Mouse (Mus musculus): ENCODE data around the gene Mb. TPM values are rescaled to one million over a fixed set of nuclear protein-coding genes. Genes with fewer than 3 reads are reported as not detected.

Mb gene
- polyA plus RNA-seq, 1 experiment from 2014 or later: 13.6 TPM

DNA sequence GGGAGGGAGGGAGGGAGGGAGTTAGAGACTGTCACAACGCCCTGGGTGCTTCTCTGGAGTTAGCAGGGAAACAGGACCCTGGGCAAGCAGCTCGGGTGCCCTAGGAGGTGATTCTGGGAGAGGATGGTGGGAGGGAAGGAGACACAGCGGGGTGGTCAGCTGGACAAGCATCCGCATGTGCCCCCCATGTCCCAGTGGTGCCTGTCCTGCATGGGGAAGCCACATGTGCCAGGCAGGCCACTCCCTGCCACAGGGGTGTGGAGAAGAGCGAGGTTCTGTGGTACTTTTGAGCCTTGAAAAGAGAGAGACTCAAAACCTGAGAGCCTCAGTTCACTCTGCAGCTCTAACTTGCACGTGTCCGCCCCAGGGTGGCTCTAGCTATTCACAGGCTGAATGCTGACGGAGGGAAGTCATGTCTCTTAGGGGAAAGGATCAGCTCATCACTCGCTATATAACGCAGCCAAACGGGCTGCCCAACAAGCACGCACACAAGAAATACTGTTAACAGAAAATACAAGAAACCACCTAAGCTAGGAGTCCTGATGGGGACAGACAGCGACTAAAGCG, 28.9 kb upstream of the Mb start:
- Histone ChIP-seq H3K9me3 (no peaks in the 10 kb centered on the region), H3K36me3 (peaks cover 92% of the 10 kb centered on the region), H3K27me3 (no peaks in the 10 kb centered on the region), H3K9ac (no peak overlapping the region), H3K4me1 (peaks cover 5% of the 10 kb centered on the region; the same call in 1 of the 2 replicates), H3K27ac (no peak overlapping the region), H3K4me3 (no peak overlapping the region), H3K4me2 (replicated peaks) (no peak overlapping the region)
- 80% methylated on average over 14 of the region's 14 CpGs for WGBS
- no peak for ATAC-seq (ENCODE audit: low FRiP score, low read depth)

DNA sequence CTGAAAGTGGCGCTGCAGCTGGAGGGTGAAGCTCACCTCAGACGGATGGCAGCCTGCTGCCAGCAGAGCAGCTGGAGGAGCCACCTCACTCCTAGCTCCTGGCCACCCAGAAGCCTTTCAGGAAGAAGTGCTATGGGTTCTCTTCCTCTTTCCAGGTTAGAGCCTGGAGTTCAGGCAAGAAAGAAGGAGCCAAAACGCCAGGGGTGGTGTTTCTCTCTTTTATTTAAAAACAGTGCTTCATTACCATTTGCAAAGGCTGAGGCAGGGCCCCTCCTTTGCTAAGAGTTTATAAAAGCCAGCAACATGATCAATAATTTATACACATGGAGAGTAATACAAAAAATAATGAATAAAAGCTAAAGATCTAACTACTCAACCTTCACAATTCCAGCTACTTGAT, 28.3 kb upstream of the Mb start:
- Histone ChIP-seq H3K4me1 (peaks cover 5% of the 10 kb centered on the region; the same call in 1 of the 2 replicates), H3K9me3 (no peaks in the 10 kb centered on the region), H3K4me2 (replicated peaks) (no peak overlapping the region), H3K27ac (no peak overlapping the region), H3K36me3 (peaks cover 87% of the 10 kb centered on the region), H3K27me3 (no peaks in the 10 kb centered on the region), H3K9ac (no peak overlapping the region), H3K4me3 (no peak overlapping the region)
- 80% methylated on average over 3 of the region's 3 CpGs for WGBS
- ATAC-seq (ENCODE audit: low FRiP score, low read depth): no peak

DNA sequence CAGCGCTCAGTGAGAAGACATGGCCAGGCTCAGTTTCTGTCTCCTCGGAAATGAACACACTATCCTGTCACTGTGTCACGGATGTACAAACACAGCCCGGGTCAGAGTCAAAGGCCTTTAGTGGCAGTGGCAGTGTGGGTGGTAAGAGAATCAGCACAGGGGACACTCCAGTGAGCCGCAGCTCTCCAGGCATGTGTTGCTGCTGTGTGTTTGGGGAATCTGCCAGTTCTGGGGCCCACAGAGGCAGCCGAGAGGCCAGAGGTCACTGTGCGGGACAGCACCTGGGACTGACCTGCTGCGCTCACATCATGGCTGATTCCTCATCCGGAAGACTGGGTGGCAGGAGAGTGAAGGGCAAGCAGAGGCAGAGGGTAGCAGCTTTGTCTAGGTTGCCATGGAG, 27.4 kb upstream of the Mb start:
- Histone ChIP-seq H3K4me2 (replicated peaks) (no peak overlapping the region), H3K4me1 (peaks cover 5% of the 10 kb centered on the region; the same call in 1 of the 2 replicates), H3K9ac (no peak overlapping the region), H3K4me3 (no peak overlapping the region), H3K27ac (no peak overlapping the region), H3K27me3 (no peaks in the 10 kb centered on the region), H3K9me3 (no peaks in the 10 kb centered on the region), H3K36me3 (peaks cover 81% of the 10 kb centered on the region)
- no peak for ATAC-seq (ENCODE audit: low FRiP score, low read depth)
- 95% methylated on average over 9 of the region's 9 CpGs for WGBS

DNA sequence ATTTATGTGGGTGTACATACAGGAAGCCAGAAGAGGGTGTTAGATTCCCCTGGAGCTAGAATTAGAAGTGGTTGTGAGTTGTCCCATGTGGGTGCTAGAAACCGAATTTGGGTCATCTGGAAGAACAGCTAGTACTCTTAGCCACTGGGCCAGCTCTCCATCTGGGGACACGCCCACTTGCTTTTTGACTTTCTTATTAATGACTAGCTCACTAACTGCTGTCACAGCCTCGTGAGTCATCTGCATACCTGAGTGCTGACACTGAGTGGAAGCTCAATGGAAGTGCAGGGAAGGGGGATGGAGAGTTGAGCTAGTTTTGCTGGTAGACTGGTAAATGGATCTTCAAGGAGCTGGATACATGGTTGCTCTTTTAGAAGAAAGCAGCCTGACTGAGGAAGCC, 26.1 kb upstream of the Mb start:
- H3K36me3 ChIP-seq: peaks cover 67% of the 10 kb centered on the region
- no peaks in the 10 kb centered on the region for H3K27me3 ChIP-seq
- H3K9ac ChIP-seq: no peak overlapping the region
- H3K27ac ChIP-seq: no peak overlapping the region
- H3K4me2 ChIP-seq (replicated peaks): no peak overlapping the region
- no peak overlapping the region for H3K4me3 ChIP-seq
- whole genome bisulfite sequencing: 83% methylated on average over 3 of the region's 3 CpGs
- ATAC-seq (ENCODE audit: low FRiP score, low read depth): no peak
- peaks cover 15% of the 10 kb centered on the region for H3K4me1 ChIP-seq
- H3K9me3 ChIP-seq: no peaks in the 10 kb centered on the region

DNA sequence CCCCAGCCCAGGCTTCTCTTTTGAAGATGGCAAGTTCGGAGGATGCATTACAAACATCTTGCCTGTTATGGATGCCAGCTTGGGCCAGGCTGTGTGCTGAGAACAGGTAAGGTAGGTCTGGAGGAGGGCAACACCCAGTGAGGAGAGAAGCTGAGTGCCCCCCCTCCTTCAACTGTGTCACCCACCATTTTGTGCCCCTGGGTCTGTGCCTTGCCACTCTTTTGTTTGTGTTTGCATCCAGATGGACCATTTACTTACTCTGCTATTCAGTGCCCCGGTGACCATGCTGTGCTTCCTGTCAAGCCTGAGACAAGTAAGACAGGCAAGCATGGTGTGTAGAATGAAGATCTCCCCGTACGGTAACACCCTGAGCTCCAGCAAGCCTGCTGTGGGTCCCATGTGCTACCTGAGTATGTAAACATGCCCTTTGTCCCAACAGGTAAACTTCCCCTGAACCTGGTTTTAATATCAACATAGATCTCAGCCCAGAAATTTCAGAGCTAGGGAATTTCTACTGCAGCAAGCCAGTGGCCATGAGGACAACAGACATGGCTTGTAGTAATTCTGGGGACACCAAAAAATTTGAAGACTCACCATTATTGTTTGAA, 22.2 kb upstream of the Mb start:
- ATAC-seq (ENCODE audit: low FRiP score, low read depth): no peak
- H3K36me3 ChIP-seq: peaks cover 29% of the 10 kb centered on the region
- H3K4me3 ChIP-seq: no peak overlapping the region
- H3K9ac ChIP-seq: no peak overlapping the region
- no peak overlapping the region for H3K4me2 ChIP-seq (replicated peaks)
- H3K27ac ChIP-seq: no peak overlapping the region; the same call in 1 of the 2 replicates
- H3K27me3 ChIP-seq: no peaks in the 10 kb centered on the region
- WGBS: 81% methylated on average over 4 of the region's 4 CpGs
- no peaks in the 10 kb centered on the region for H3K9me3 ChIP-seq
- peaks cover 17% of the 10 kb centered on the region for H3K4me1 ChIP-seq

DNA sequence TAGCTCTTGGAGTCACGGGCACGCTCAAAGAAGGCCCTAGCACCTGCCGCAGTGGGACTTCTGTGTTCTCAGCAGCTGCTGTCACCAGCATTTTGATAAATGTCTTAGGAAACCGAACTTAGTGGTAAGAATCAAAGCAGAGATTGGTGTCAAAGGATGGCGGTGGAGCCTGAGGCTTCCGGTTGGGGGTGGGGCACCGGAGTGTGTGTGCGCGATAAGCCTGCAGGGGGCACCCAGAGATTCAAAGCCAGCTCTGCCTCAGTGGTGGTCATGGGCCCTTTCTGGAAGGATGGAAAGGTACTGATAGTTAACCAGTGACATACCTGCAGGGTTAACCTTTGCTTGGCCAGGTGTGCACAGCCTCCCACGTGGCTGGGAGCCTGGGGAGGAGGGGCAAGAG, 21.0 kb upstream of the Mb start:
- Histone ChIP-seq H3K4me1 (peaks cover 17% of the 10 kb centered on the region), H3K4me3 (no peak overlapping the region), H3K27ac (no peak overlapping the region), H3K4me2 (replicated peaks) (peak overlapping the region; percentile 37), H3K9ac (no peak overlapping the region), H3K9me3 (no peaks in the 10 kb centered on the region), H3K36me3 (peaks cover 18% of the 10 kb centered on the region), H3K27me3 (no peaks in the 10 kb centered on the region)
- ATAC-seq (ENCODE audit: low FRiP score, low read depth): no peak
- 17% methylated on average over 10 of the region's 10 CpGs for WGBS

DNA sequence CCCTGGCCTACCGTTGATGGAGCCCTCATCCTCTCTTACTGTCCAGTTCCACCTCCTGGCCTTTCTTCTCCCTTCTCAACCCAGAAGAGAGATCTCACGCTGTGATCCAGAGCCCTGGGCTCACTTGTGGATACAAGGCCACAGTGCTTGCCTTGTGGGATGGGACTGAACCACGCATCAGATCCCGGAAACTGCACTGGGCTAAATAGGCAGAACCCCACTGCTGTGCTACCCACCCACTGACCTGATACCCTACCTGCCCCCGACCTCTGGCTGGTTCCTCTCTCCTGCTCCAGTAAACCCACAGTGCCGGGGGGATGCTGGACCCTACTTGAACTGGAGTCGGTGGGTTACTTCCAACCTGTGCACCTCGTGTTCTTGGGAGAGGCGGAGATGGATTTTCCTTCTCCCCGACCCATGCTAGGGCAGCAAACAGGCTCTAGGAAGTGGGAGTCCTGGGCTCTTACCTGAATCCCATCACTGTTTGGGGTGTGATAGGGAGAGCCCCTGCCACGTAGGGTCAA, 20.3 kb upstream of the Mb start:
- H3K4me2 ChIP-seq (replicated peaks): no peak overlapping the region
- no peaks in the 10 kb centered on the region for H3K27me3 ChIP-seq
- no peak overlapping the region for H3K9ac ChIP-seq
- no peak for ATAC-seq (ENCODE audit: low FRiP score, low read depth)
- peaks cover 17% of the 10 kb centered on the region for H3K4me1 ChIP-seq
- no peaks in the 10 kb centered on the region for H3K9me3 ChIP-seq
- H3K36me3 ChIP-seq: peaks cover 11% of the 10 kb centered on the region
- H3K27ac ChIP-seq: no peak overlapping the region
- no peak overlapping the region for H3K4me3 ChIP-seq
- WGBS: 84% methylated on average over 11 of the region's 11 CpGs

DNA sequence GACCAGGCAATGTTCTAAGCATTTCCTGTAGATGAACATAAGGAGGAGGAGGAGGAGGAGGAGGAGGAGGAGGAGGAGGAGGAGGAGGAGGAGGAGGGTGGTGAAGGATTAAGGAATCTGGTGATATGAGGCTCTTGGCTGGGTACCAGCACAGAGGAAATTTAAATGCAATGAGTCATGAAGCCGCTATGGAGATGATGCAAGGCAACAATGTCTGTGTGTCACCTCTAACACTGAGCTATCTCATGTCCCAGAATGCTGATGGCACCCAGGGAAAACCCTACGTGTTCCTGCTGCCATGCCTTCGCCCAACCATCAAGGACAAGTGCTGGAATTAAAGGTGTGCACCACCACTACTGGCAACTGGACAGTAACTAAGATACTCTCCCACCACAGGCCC, 18.5 kb upstream of the Mb start:
- Histone ChIP-seq H3K9ac (no peak overlapping the region), H3K4me1 (peaks cover 17% of the 10 kb centered on the region), H3K27ac (no peak overlapping the region), H3K9me3 (no peaks in the 10 kb centered on the region), H3K27me3 (no peaks in the 10 kb centered on the region), H3K4me2 (replicated peaks) (no peak overlapping the region), H3K36me3 (no peaks in the 10 kb centered on the region), H3K4me3 (no peak overlapping the region)
- WGBS: 88% methylated on average over 3 of the region's 3 CpGs
- ATAC-seq (ENCODE audit: low FRiP score, low read depth): no peak

DNA sequence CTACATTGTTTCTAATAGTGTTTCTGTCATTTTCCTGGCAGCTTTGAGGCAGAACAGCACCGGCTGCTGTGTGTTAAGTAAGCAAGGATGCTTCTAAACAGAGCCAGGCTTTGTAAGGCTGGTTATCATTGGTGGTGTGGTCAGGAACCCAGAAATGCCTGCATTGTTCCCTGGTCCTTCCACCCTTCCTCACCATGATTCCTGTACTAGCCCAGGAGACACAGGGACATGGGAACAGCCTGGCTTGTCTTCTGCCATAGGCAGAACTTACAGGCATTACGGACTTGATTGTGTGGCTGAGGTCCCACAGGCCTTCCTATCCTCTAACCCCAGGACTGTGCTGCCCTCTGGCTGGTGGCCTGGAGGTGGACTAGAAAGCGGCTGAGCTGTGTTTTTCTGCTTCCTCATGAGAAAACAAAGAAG, 18.0 kb upstream of the Mb start:
- Histone ChIP-seq H3K4me3 (no peak overlapping the region), H3K4me2 (replicated peaks) (no peak overlapping the region), H3K9ac (no peak overlapping the region), H3K4me1 (peaks cover 17% of the 10 kb centered on the region), H3K27ac (0 out of 2 replicates have a peak overlapping the region, but pooled peaks have one; percentile 28), H3K36me3 (no peaks in the 10 kb centered on the region), H3K27me3 (no peaks in the 10 kb centered on the region), H3K9me3 (no peaks in the 10 kb centered on the region)
- no peak for ATAC-seq (ENCODE audit: low FRiP score, low read depth)
- 71% methylated on average over 3 of the region's 3 CpGs for WGBS

DNA sequence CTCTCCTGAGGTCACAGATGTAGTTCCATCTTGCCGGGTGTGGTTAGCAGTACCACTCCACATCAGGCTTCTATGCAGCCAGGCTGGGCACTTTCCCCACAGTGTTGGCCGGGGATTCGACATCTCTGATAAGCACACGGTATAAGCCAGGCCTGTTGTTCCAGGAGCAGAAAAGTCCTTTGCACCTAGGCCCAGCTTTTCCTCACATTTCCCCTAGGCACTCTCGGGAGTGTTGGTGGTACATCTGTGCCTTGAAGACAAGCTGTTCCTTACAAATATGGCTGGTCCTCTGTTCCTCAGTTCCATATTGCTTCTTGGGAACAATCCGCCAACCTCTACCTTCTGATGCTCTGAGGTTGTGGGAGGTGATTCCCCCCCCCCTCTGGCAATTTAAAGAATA, 15.8 kb upstream of the Mb start:
- Histone ChIP-seq H3K27me3 (no peaks in the 10 kb centered on the region), H3K9me3 (no peaks in the 10 kb centered on the region; the same call in 1 of the 2 replicates), H3K4me1 (peaks cover 4% of the 10 kb centered on the region), H3K4me2 (replicated peaks) (no peak overlapping the region), H3K27ac (no peak overlapping the region), H3K36me3 (no peaks in the 10 kb centered on the region), H3K9ac (no peak overlapping the region), H3K4me3 (no peak overlapping the region)
- no peak for ATAC-seq (ENCODE audit: low FRiP score, low read depth)
- 79% methylated on average over 6 of the region's 6 CpGs for WGBS

DNA sequence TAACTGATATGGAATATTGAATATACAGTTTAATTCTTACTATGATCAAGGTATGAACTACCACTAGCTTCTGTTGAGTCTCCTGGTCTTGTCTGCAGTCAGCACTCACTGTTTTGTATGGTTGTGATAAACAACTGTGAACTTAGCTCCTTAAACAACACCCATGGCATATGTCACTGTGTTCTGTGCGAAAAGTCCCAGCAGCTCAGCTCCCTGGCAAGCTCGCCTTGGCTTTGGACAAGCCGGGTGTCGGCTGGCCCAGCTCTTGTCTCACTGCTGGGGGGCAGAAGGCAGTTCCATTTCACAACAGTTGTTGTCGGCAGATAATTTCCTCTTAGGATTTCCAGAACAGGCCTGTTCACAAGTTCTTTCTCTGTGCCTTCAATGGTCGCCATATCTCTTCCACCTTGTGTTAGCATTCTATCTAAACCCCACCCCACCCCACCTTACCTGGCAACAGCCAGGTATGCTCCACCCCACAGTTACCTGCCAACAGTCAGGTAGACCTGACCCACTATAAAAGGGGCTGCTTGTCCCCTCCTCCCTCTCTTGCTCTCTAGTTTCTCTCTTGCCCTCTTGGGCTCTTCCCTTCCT, 14.9 kb upstream of the Mb start:
- no peaks in the 10 kb centered on the region; the same call in 1 of the 2 replicates for H3K9me3 ChIP-seq
- ATAC-seq (ENCODE audit: low FRiP score, low read depth): no peak
- no peak overlapping the region for H3K9ac ChIP-seq
- H3K36me3 ChIP-seq: no peaks in the 10 kb centered on the region
- 84% methylated on average over 6 of the region's 6 CpGs for WGBS
- no peaks in the 10 kb centered on the region for H3K27me3 ChIP-seq
- H3K4me1 ChIP-seq: no peaks in the 10 kb centered on the region; the same call in 1 of the 2 replicates
- no peak overlapping the region for H3K27ac ChIP-seq
- no peak overlapping the region for H3K4me3 ChIP-seq
- no peak overlapping the region for H3K4me2 ChIP-seq (replicated peaks)

DNA sequence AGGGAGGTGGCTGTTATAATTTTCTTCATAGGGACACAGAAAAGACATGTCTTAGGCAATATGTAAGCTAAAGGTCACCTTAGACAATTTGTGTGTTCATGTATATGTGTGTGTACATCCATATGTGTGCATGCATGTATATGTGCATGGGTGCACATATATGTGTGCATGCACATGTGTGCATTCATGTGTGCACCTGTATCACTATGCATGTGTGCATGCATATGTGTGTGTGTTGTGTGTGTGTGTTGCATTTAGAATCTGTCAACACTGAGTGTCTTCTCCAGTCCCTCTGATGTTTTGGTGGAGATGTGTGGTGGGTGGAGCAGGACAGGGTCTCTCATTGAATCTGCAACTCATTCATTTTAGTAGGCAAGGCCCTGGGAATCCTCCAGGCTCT, 12.3 kb upstream of the Mb start:
- no peak for ATAC-seq (ENCODE audit: low FRiP score, low read depth)
- no peak overlapping the region for H3K4me3 ChIP-seq
- H3K36me3 ChIP-seq: no peaks in the 10 kb centered on the region

More for the DNA sequence above, 12.3 kb upstream of the Mb start:
- Histone ChIP-seq H3K9ac (no peak overlapping the region), H3K9me3 (peaks cover 6% of the 10 kb centered on the region), H3K27ac (no peak overlapping the region), H3K27me3 (no peaks in the 10 kb centered on the region), H3K4me2 (replicated peaks) (no peak overlapping the region), H3K4me1 (no peaks in the 10 kb centered on the region)

All from limb, embryonic 13.5 days (tissue).